8 mouse cellular contexts compared by ENCODE assay signal in the genomic region with DNA sequence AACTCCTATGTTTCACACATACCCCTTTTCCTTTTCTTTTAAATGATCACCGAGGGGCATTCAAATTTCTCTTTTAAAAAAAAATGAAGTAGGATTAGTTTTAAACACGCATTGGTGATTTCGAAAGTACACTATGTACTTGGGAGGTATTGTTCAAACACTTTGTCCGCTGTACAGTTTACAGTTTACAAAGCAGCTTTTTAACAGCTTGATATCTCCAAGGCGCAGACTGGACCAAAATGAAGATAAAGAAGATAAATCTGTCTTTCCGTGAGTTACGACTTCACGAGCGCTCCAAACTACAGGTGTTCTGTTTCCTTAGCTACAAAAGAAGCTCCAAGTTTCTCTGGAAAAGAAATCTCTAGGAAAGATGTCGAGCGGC. TPM values are rescaled to one million over a fixed set of nuclear protein-coding genes. Genes with fewer than 3 reads are reported as not detected.
A peak's percentile ranks its signal among the peaks of the same experiment; 100 is the strongest.
DNase-seq lines count a peak whose midpoint lies in the region; ATAC-seq lines count a peak whose summit lies in the region.

No protein-coding gene starts in this region.

- DNase-seq in 416B (ENCODE audit: low read depth): peak; percentile 4
- no peak for DNase-seq in embryo, embryonic 9.5 days (ENCODE audit: extremely low spot score)
- no peak for DNase-seq in ovary, postnatal 36 days (ENCODE audit: low spot score)
- no peak for DNase-seq in cerebellum, adult 11-12 months

- H3K9ac ChIP-seq in forebrain, embryonic 15.5 days (replicated peaks): peak overlapping the region; percentile 63
- peak overlapping the region; percentile 62 for H3K9ac ChIP-seq in liver, embryonic 16.5 days (ENCODE audit: low read depth, low read length)

- peak overlapping the region; percentile 66 for H3K4me3 ChIP-seq in erythroblast, embryonic 14.5 days (replicated peaks)
- H3K4me3 ChIP-seq in forebrain, embryonic 15.5 days: peak overlapping the region; percentile 78
- H3K4me3 ChIP-seq in liver, embryonic 16.5 days (ENCODE audit: low read depth, low read length): peak overlapping the region; percentile 69

- peak overlapping the region; percentile 92 for H3K4me2 ChIP-seq in forebrain, embryonic 15.5 days (replicated peaks)
- H3K4me2 ChIP-seq in liver, embryonic 16.5 days (ENCODE audit: low read depth, low read length): peak overlapping the region; percentile 92

- peaks cover 10% of the 10 kb centered on the region for H3K4me1 ChIP-seq in erythroblast, embryonic 14.5 days (ENCODE audit: control insufficient read depth)
- H3K4me1 ChIP-seq in forebrain, embryonic 15.5 days: peaks cover 7% of the 10 kb centered on the region
- peaks cover 8% of the 10 kb centered on the region for H3K4me1 ChIP-seq in liver, embryonic 16.5 days (ENCODE audit: control insufficient read depth, low read depth, low read length)

- no peak overlapping the region for H3K27ac ChIP-seq in forebrain, embryonic 15.5 days (replicated peaks)
- H3K27ac ChIP-seq in liver, embryonic 16.5 days (ENCODE audit: low read length): no peak overlapping the region

- H3K27me3 ChIP-seq in erythroblast, embryonic 14.5 days (ENCODE audit: control insufficient read depth): no peaks in the 10 kb centered on the region
- H3K27me3 ChIP-seq in forebrain, embryonic 15.5 days: no peaks in the 10 kb centered on the region
- H3K27me3 ChIP-seq in liver, embryonic 16.5 days (ENCODE audit: control insufficient read depth, insufficient read depth, low read depth, low read length): no peaks in the 10 kb centered on the region

- no peaks in the 10 kb centered on the region for H3K36me3 ChIP-seq in erythroblast, embryonic 14.5 days (ENCODE audit: control insufficient read depth)
- no peaks in the 10 kb centered on the region for H3K36me3 ChIP-seq in forebrain, embryonic 15.5 days
- H3K36me3 ChIP-seq in liver, embryonic 16.5 days (ENCODE audit: control insufficient read depth, insufficient read depth): no peaks in the 10 kb centered on the region

- 20% methylated on average over 11 of the region's 11 CpGs for WGBS in forebrain, embryonic 15.5 days
- 9% methylated on average over 11 of the region's 11 CpGs for WGBS in liver, embryonic 16.5 days (ENCODE audit: insufficient replicate concordance)

- H3K9me3 ChIP-seq in erythroblast, embryonic 14.5 days (ENCODE audit: control insufficient read depth, low read length): no peaks in the 10 kb centered on the region
- H3K9me3 ChIP-seq in forebrain, embryonic 15.5 days: no peaks in the 10 kb centered on the region
- H3K9me3 ChIP-seq in liver, embryonic 16.5 days (replicated peaks; ENCODE audit: control insufficient read depth, low read length): no peaks in the 10 kb centered on the region

- ATAC-seq in erythroblast, adult 5-6 weeks (replicated peaks; ENCODE audit: low FRiP score, poor library complexity, severe bottlenecking): no peak
- ATAC-seq in forebrain, embryonic 15.5 days (replicated peaks): no peak
- no peak for ATAC-seq in liver, embryonic 16.5 days (ENCODE audit: low read depth)

RNA-seq across cellular contexts. Expression of a gene that starts 0.7 kb away (rescaled TPM):
- not detected in 2 replicates for polyA plus RNA-seq in erythroblast, embryonic 14.5 days (2012)
- not detected in 2 replicates for total RNA-seq in erythroblast, adult 5-6 weeks (2015; ENCODE audit: low replicate concordance)
- 0.51 TPM in 1 of 2 replicates, not detected in the other for total RNA-seq in erythroblast, adult 5-6 weeks (2017; ENCODE audit: low replicate concordance)
- 16.9 and 18.8 TPM in 2 replicates for polyA plus RNA-seq in forebrain, embryonic 15.5 days (2015; fragmentation: Nextera tagmentation; extraction: Ambion mirVana)
- polyA plus RNA-seq in liver, embryonic 16.5 days (2015; fragmentation: Nextera tagmentation; extraction: Ambion mirVana): 4.5 and 4.9 TPM in 2 replicates

RNA-seq across cellular contexts. Expression of a gene that starts 0.7 kb away (rescaled TPM):
- not detected in 2 replicates for polyA plus RNA-seq in erythroblast, embryonic 14.5 days (2012)
- total RNA-seq in erythroblast, adult 5-6 weeks (2015; ENCODE audit: low replicate concordance): not detected in 2 replicates
- total RNA-seq in erythroblast, adult 5-6 weeks (2017; ENCODE audit: low replicate concordance): not detected in 2 replicates
- polyA plus RNA-seq in forebrain, embryonic 15.5 days (2015; fragmentation: Nextera tagmentation; extraction: Ambion mirVana): 0.23 and 0.85 TPM in 2 replicates
- polyA plus RNA-seq in liver, embryonic 16.5 days (2015; fragmentation: Nextera tagmentation; extraction: Ambion mirVana): 0.07 and 0.09 TPM in 2 replicates

RNA-seq across cellular contexts. Expression of a gene that starts 9.6 kb away (rescaled TPM):
- not detected in 2 replicates for polyA plus RNA-seq in erythroblast, embryonic 14.5 days (2012)
- not detected in 2 replicates for total RNA-seq in erythroblast, adult 5-6 weeks (2015; ENCODE audit: low replicate concordance)
- not detected in 2 replicates for total RNA-seq in erythroblast, adult 5-6 weeks (2017; ENCODE audit: low replicate concordance)
- polyA plus RNA-seq in forebrain, embryonic 15.5 days (2015; fragmentation: Nextera tagmentation; extraction: Ambion mirVana): not detected in 2 replicates
- not detected in 2 replicates for polyA plus RNA-seq in liver, embryonic 16.5 days (2015; fragmentation: Nextera tagmentation; extraction: Ambion mirVana)

RNA-seq across cellular contexts. Expression of a gene that starts 26.7 kb away (rescaled TPM):
- 0.01 and 0.05 TPM in 2 replicates for polyA plus RNA-seq in erythroblast, embryonic 14.5 days (2012)
- total RNA-seq in erythroblast, adult 5-6 weeks (2015; ENCODE audit: low replicate concordance): 0.42 TPM in 1 of 2 replicates, not detected in the other
- total RNA-seq in erythroblast, adult 5-6 weeks (2017; ENCODE audit: low replicate concordance): 0.09 TPM in 1 of 2 replicates, not detected in the other
- 3.3 and 3.4 TPM in 2 replicates for polyA plus RNA-seq in forebrain, embryonic 15.5 days (2015; fragmentation: Nextera tagmentation; extraction: Ambion mirVana)
- polyA plus RNA-seq in liver, embryonic 16.5 days (2015; fragmentation: Nextera tagmentation; extraction: Ambion mirVana): 0.19 and 0.22 TPM in 2 replicates

RNA-seq across cellular contexts. Expression of a gene that starts 51.3 kb away (rescaled TPM):
- polyA plus RNA-seq in erythroblast, embryonic 14.5 days (2012): 0.04 TPM in 1 of 2 replicates, not detected in the other
- total RNA-seq in erythroblast, adult 5-6 weeks (2015; ENCODE audit: low replicate concordance): not detected in 2 replicates
- total RNA-seq in erythroblast, adult 5-6 weeks (2017; ENCODE audit: low replicate concordance): 1.0 TPM in 1 of 2 replicates, not detected in the other
- polyA plus RNA-seq in forebrain, embryonic 15.5 days (2015; fragmentation: Nextera tagmentation; extraction: Ambion mirVana): 0.19 TPM in 1 of 2 replicates, not detected in the other
- polyA plus RNA-seq in liver, embryonic 16.5 days (2015; fragmentation: Nextera tagmentation; extraction: Ambion mirVana): 0.09 TPM in 1 of 2 replicates, not detected in the other
